Mouse (Mus musculus): ENCODE results near the gene Gm17482.

DNA sequence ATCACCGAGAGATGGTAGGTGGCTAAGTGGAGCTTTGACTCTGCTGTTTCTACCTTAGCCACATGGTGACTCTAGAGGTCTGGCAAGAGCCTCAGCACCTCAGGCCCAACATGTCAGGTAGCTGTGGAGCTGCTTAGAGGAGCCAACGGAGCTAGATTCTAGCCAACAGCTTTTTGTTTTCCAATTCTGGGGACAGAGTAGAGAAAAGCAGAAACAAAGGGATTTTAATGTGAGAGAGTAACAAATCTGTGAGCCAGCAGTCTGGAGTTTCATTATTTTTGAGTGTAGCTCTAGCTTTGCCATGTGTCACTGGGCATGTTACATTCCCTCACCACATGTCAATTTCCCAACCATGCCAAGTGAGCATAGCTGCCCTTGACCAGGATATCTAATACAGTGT lies 17.1 kb downstream of the Gm17482 start:
- TF ChIP-seq GATA1 (IDR thresholded peaks at IDR 0.05; ENCODE audit: low read length) (no peak), TAL1 (IDR thresholded peaks at IDR 0.05; ENCODE audit: low read length) (no peak)
